Mouse (Mus musculus) cerebellum, adult 2 months (tissue): Measurements from ENCODE around the gene Calcb.

ENCODE experiments used
- CTCF ChIP-seq: fragments of 200-500 bp; IDR thresholded peaks from 2 replicates; pipeline ENCODE4 v1.5.1; 2011; ENCODE audit warnings: low read depth, mild to moderate bottlenecking, control low read depth, low read length, moderate library complexity, borderline replicate concordance; ENCODE audit not compliant: insufficient read depth
- POLR2A ChIP-seq: fragments of 200-500 bp; IDR thresholded peaks from 2 replicates; pipeline ENCODE4 v1.6.1; 2011; ENCODE audit warnings: low read length, control low read depth, borderline replicate concordance; ENCODE audit not compliant: insufficient read depth

- no peak for TF ChIP-seq CTCF
- TF ChIP-seq POLR2A = no peak
Measured at GRCm38 (mm10) chr7:114747596-114747995, 29.2 kb downstream of the Calcb start.
